Comparison of ENCODE assay signal across 8 mouse cellular contexts in genomic region chr15:80080711-80081615, GRCm38 (mm10). TPM values are rescaled to one million over a fixed set of nuclear protein-coding genes. Genes with fewer than 3 reads are reported as not detected.
DNase-seq lines count a peak whose midpoint lies in the region; ATAC-seq and TF ChIP-seq lines count a peak whose summit lies in the region.

No protein-coding gene starts in this region.

- H3K4me3 ChIP-seq in cortical plate, adult 2 months (ENCODE audit: insufficient read depth, low read length): no peak overlapping the region
- peak overlapping the region; percentile 70 for H3K4me3 ChIP-seq in hindbrain, embryonic 15.5 days
- peak overlapping the region; percentile 93 for H3K4me3 ChIP-seq in liver, postnatal 0 days (ENCODE audit: low read depth, low read length)
- H3K4me3 ChIP-seq in stomach, postnatal 0 days (ENCODE audit: low read depth, low read length): peak overlapping the region; percentile 78

- peaks cover 7% of the 10 kb centered on the region; the same call in 1 of the 2 replicates for H3K4me1 ChIP-seq in cortical plate, adult 2 months (ENCODE audit: control insufficient read depth, insufficient read depth, low read length)
- H3K4me1 ChIP-seq in hindbrain, embryonic 15.5 days (replicated peaks): peaks cover 35% of the 10 kb centered on the region
- peaks cover 21% of the 10 kb centered on the region for H3K4me1 ChIP-seq in liver, postnatal 0 days (ENCODE audit: insufficient read depth)
- peaks cover 2% of the 10 kb centered on the region; the same call in 1 of the 2 replicates for H3K4me1 ChIP-seq in stomach, postnatal 0 days (replicated peaks; ENCODE audit: control insufficient read depth, insufficient read depth)

- H3K36me3 ChIP-seq in hindbrain, embryonic 15.5 days: peaks cover 42% of the 10 kb centered on the region
- H3K36me3 ChIP-seq in liver, postnatal 0 days (replicated peaks; ENCODE audit: insufficient read depth, low read length): peaks cover 56% of the 10 kb centered on the region
- H3K36me3 ChIP-seq in stomach, postnatal 0 days (ENCODE audit: control insufficient read depth, insufficient read depth, low read length): peaks cover 29% of the 10 kb centered on the region

- H3K27ac ChIP-seq in cortical plate, adult 2 months (ENCODE audit: insufficient read depth, low read length): no peak overlapping the region
- H3K27ac ChIP-seq in hindbrain, embryonic 15.5 days (replicated peaks): no peak overlapping the region
- peak overlapping the region; percentile 34; the same call in 1 of the 2 replicates for H3K27ac ChIP-seq in liver, postnatal 0 days (ENCODE audit: low read depth)
- 0 out of 2 replicates have a peak overlapping the region, but pooled peaks have one; percentile 1 for H3K27ac ChIP-seq in stomach, postnatal 0 days (replicated peaks)

- TF ChIP-seq CTCF in cortical plate, adult 2 months (IDR thresholded peaks at IDR 0.05; ENCODE audit: extremely low read depth, insufficient read depth, low read length): peak; percentile 64; the same call in 1 of the 2 replicates
- peak; percentile 82 for TF ChIP-seq CTCF in liver, postnatal 0 days (IDR thresholded peaks at IDR 0.05; ENCODE audit: low read depth)
- peak; percentile 82 for TF ChIP-seq CTCF in stomach, postnatal 0 days (IDR thresholded peaks at IDR 0.05; ENCODE audit: low read depth)

- ATAC-seq in hindbrain, embryonic 15.5 days (ENCODE audit: low FRiP score, low read depth): no peak
- no peak for ATAC-seq in liver, postnatal 0 days
- no peak for ATAC-seq in stomach, postnatal 0 days (ENCODE audit: low FRiP score, low TSS enrichment)

- TF ChIP-seq EP300 in liver, postnatal 0 days (IDR thresholded peaks at IDR 0.05; ENCODE audit: low read depth): no peak
- no peak for TF ChIP-seq EP300 in stomach, postnatal 0 days (optimal IDR thresholded peaks at IDR 0.05)

- TF ChIP-seq POLR2A in cortical plate, adult 2 months (IDR thresholded peaks at IDR 0.05; ENCODE audit: extremely low read depth, insufficient read depth, low read length): no peak

- no peaks in the 10 kb centered on the region for H3K9me3 ChIP-seq in hindbrain, embryonic 15.5 days
- no peaks in the 10 kb centered on the region for H3K9me3 ChIP-seq in liver, postnatal 0 days (ENCODE audit: low read length)
- H3K9me3 ChIP-seq in stomach, postnatal 0 days (ENCODE audit: control insufficient read depth, low read length): no peaks in the 10 kb centered on the region

- H3K27me3 ChIP-seq in hindbrain, embryonic 15.5 days: no peaks in the 10 kb centered on the region
- no peaks in the 10 kb centered on the region for H3K27me3 ChIP-seq in liver, postnatal 0 days (ENCODE audit: insufficient read depth, low read length)
- no peaks in the 10 kb centered on the region for H3K27me3 ChIP-seq in stomach, postnatal 0 days (ENCODE audit: control insufficient read depth, insufficient read depth, low read length)

- 58% methylated on average over 9 of the region's 9 CpGs for WGBS in hindbrain, embryonic 15.5 days
- 57% methylated on average over 9 of the region's 9 CpGs for WGBS in liver, postnatal 0 days (ENCODE audit: insufficient replicate concordance)
- WGBS in stomach, postnatal 0 days: 40% methylated on average over 9 of the region's 9 CpGs

- DNase-seq in adrenal gland, postnatal 14 days: peak; percentile 44
- DNase-seq in adrenal gland, postnatal 25 days: no peak
- peak; percentile 88 for DNase-seq in CD4-positive, CD25-positive, alpha-beta regulatory T cell, adult 2 months (ENCODE audit: low read depth, low spot score)
- peak; percentile 44 for DNase-seq in liver, postnatal 0 days
- DNase-seq in stomach, postnatal 0 days (ENCODE audit: low spot score): no peak
- no peak for DNase-seq in spleen, adult 18-20 months

- peak overlapping the region; percentile 95 for H3K9ac ChIP-seq in hindbrain, embryonic 15.5 days
- H3K9ac ChIP-seq in liver, postnatal 0 days (replicated peaks): peak overlapping the region; percentile 87
- peak overlapping the region; percentile 93 for H3K9ac ChIP-seq in stomach, postnatal 0 days (ENCODE audit: low read length)

- peak overlapping the region; percentile 82 for H3K4me2 ChIP-seq in hindbrain, embryonic 15.5 days
- H3K4me2 ChIP-seq in liver, postnatal 0 days (ENCODE audit: low read depth, low read length): peak overlapping the region; percentile 93
- peak overlapping the region; percentile 66 for H3K4me2 ChIP-seq in stomach, postnatal 0 days (replicated peaks; ENCODE audit: low read depth)

RNA-seq across cellular contexts. Expression of gene Syngr1, which starts 10.2 kb away (rescaled TPM):
- total RNA-seq in adrenal gland, postnatal 14 days (2021): 28.5 and 29.8 TPM in 2 replicates
- 22.2 and 27.6 TPM in 2 replicates for total RNA-seq in adrenal gland, postnatal 25 days (2021)
- polyA plus RNA-seq in cortical plate, adult 2 months (2012; rRNA removed): 354 and 372 TPM in 2 replicates
- polyA plus RNA-seq in hindbrain, embryonic 15.5 days (2015; fragmentation: Nextera tagmentation; extraction: Ambion mirVana): 61.5 and 64.3 TPM in 2 replicates
- 10.3 and 10.4 TPM in 2 replicates for polyA plus RNA-seq in liver, postnatal 0 days (2015; fragmentation: Nextera tagmentation; extraction: Ambion mirVana)
- 53.7 TPM in 2 replicates for polyA plus RNA-seq in stomach, postnatal 0 days (2015; fragmentation: Nextera tagmentation; extraction: Ambion mirVana)

RNA-seq across cellular contexts. Expression of gene Rpl3, which starts 10.7 kb away (rescaled TPM):
- 594 and 691 TPM in 2 replicates for total RNA-seq in adrenal gland, postnatal 14 days (2021)
- 485 and 642 TPM in 2 replicates for total RNA-seq in adrenal gland, postnatal 25 days (2021)
- polyA plus RNA-seq in cortical plate, adult 2 months (2012; rRNA removed): 680 and 714 TPM in 2 replicates
- polyA plus RNA-seq in hindbrain, embryonic 15.5 days (2015; fragmentation: Nextera tagmentation; extraction: Ambion mirVana): 547 and 570 TPM in 2 replicates
- polyA plus RNA-seq in liver, postnatal 0 days (2015; fragmentation: Nextera tagmentation; extraction: Ambion mirVana): 394 and 407 TPM in 2 replicates
- polyA plus RNA-seq in stomach, postnatal 0 days (2015; fragmentation: Nextera tagmentation; extraction: Ambion mirVana): 706 and 736 TPM in 2 replicates

RNA-seq across cellular contexts. Expression of gene Tab1, which starts 52.0 kb away (rescaled TPM):
- total RNA-seq in adrenal gland, postnatal 14 days (2021): 14.6 and 23.0 TPM in 2 replicates
- 20.5 and 26.7 TPM in 2 replicates for total RNA-seq in adrenal gland, postnatal 25 days (2021)
- polyA plus RNA-seq in cortical plate, adult 2 months (2012; rRNA removed): 33.6 and 33.8 TPM in 2 replicates
- 37.4 and 40.2 TPM in 2 replicates for polyA plus RNA-seq in hindbrain, embryonic 15.5 days (2015; fragmentation: Nextera tagmentation; extraction: Ambion mirVana)
- 7.0 and 7.5 TPM in 2 replicates for polyA plus RNA-seq in liver, postnatal 0 days (2015; fragmentation: Nextera tagmentation; extraction: Ambion mirVana)
- 16.3 and 16.5 TPM in 2 replicates for polyA plus RNA-seq in stomach, postnatal 0 days (2015; fragmentation: Nextera tagmentation; extraction: Ambion mirVana)

Comparison
In these comparisons a context has a peak if more than half of its experiments do, and no peak if none do; other contexts are left out.
1. DNase-seq: peak in adrenal gland, postnatal 14 days (single experiment), CD4-positive, CD25-positive, alpha-beta regulatory T cell, adult 2 months (single experiment) and liver, postnatal 0 days (single experiment); none in adrenal gland, postnatal 25 days (single experiment), stomach, postnatal 0 days (single experiment) and spleen, adult 18-20 months (0 of 2).
2. H3K27ac ChIP-seq: peak in liver, postnatal 0 days (single experiment) and stomach, postnatal 0 days (single experiment); none in cortical plate, adult 2 months (single experiment) and hindbrain, embryonic 15.5 days (single experiment).
3. Peak in every context shown above with its lines, with median percentiles within 50 percentile points of each other: CTCF ChIP-seq, H3K4me2 ChIP-seq and H3K9ac ChIP-seq.